Mouse (Mus musculus) kidney, adult 2 months (tissue): ENCODE measurements around the gene Atp4a. TPM values are rescaled to one million over a fixed set of nuclear protein-coding genes. Genes with fewer than 3 reads are reported as not detected.
"Not testable (repeated sequence)": the region's sequence is repeated elsewhere in the genome, so short reads cannot be mapped to it uniquely, and the experiment has no call there.

Experiments
- DNase-seq: peaks from one replicate; pipeline ENCODE4 v3.0.0; 2021
- H3K27ac ChIP-seq: fragments of 200-500 bp; 2 replicates; pipeline ENCODE4 v1.5.1; 2012; ENCODE audit warnings: low read depth, low read length, control low read depth, inconsistent platforms; ENCODE audit not compliant: insufficient read depth
- H3K27me3 ChIP-seq: fragments of 200-500 bp; replicated peaks from 2 replicates; pipeline ENCODE4 v1.6.1; 2012; ENCODE audit warnings: mild to moderate bottlenecking, moderate library complexity, low read length, inconsistent platforms; ENCODE audit not compliant: control insufficient read depth, insufficient read depth
- H3K36me3 ChIP-seq: fragments of 200-500 bp; 2 replicates; pipeline ENCODE4 v1.6.1; 2012; ENCODE audit warnings: mild to moderate bottlenecking, moderate library complexity, low read length, inconsistent platforms; ENCODE audit not compliant: control insufficient read depth, insufficient read depth
- H3K4me1 ChIP-seq: fragments of 200-500 bp; 2 replicates; pipeline ENCODE4 v1.6.1; 2011; ENCODE audit warnings: low read length; ENCODE audit not compliant: control insufficient read depth, insufficient read depth
- H3K4me3 ChIP-seq: fragments of 200-500 bp; 2 replicates; pipeline ENCODE4 v1.5.1; 2011; ENCODE audit warnings: mild to moderate bottlenecking, low read depth, low read length, control low read depth; ENCODE audit not compliant: insufficient read depth
- CTCF ChIP-seq: fragments of 200-500 bp; conservative IDR thresholded peaks from 2 replicates; pipeline ENCODE4 v1.5.1; 2011; ENCODE audit warnings: low read depth, mild to moderate bottlenecking, control low read depth, low read length, moderate library complexity, mixed read lengths; ENCODE audit not compliant: insufficient read depth, insufficient read length
- POLR2A ChIP-seq: fragments of 200-500 bp; IDR thresholded peaks from one replicate; pipeline ENCODE4 v1.6.1; 2011; ENCODE audit warnings: low read depth, low read length, control low read depth
- WGBS: fragments of 180-500 bp; shearing (Covaris S2); methylation state at CpG from one replicate; pipeline ENCODE4 v1.1.7; 2018; 5-methylcytosine and 5-hydroxymethylcytosine counted together
- polyA plus RNA-seq: library from polyadenylated mRNA; depleted of rRNA; stranded (reverse); fragments of >200 nt; gene quantifications from 2 replicates; pipeline ENCODE4 v1.2.3, GENCODE M21; 2012

Atp4a gene
- polyA plus RNA-seq, 1 experiment = 33.1 TPM

DNA sequence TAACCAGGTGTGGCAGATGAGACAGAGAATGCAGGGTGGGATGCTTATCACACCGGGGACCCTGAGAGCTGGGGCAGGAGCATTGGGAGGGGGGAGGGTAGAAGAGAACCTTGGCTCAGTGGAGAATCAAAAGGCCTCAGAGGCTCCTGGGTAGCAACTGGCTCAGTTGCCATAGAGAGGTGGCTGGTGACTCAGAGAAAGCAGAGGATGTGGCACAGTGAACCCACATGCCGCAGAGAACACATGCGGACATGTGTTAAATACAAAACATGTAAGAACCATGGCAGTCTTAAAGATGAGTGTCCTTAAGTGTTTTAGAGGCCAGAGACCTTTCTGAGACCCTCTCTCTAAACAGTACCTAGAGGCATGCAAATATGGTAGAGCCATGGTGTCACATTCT is 24.2 kb downstream of the Atp4a start:
- Histone ChIP-seq H3K4me3 (no peak overlapping the region), H3K4me1 (no peaks in the 10 kb centered on the region), H3K27me3 (no peaks in the 10 kb centered on the region), H3K27ac (no peak overlapping the region), H3K36me3 (no peaks in the 10 kb centered on the region)
- 89% methylated on average over 3 of the region's 3 CpGs for WGBS
- no peak for DNase-seq
- TF ChIP-seq POLR2A = no peak

DNA sequence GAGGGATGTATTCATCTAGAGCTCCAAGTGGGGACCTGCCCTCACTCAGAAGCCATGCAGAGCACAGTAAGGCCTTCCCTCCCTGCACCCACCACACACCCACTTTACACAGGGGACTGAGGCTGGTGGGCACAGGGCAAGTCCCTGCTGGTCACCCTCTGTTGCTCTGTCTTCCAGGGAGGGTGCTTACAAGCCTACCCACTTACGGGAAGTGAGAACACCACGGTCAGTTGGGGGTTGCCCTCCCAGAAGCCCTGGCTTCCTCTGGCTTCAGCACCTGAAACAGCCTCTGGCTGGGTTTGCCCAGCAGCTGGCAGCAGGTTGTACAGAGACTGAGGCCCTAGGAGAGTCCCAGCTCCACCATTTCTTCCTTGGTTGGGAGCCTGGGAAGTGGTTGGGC is 30.6 kb downstream of the Atp4a start:
- not testable (repeated sequence) for DNase-seq, H3K4me1 ChIP-seq, H3K36me3 ChIP-seq, H3K27me3 ChIP-seq, H3K4me3 ChIP-seq, H3K27ac ChIP-seq
- WGBS = 72% methylated on average over 2 of the region's 2 CpGs

DNA sequence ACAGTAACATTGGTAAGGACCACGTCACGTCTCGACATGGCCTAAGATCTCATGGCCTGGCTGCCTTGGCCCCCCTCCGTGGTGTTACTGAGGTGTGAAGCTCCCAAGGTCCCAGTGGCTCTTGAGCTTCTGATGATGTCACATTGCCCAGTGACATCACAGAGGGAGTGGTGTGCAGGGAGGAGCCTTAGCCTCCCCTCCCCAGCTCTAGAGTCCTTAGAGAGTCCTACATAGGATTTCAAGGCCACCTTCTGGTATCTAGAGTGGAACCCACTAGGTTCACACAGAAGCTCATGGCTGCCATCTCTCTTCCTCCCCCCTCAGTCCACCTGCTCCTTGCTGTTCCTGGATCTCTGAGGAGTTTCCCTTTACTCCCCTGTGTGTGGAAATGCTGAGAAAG is 31.6 kb downstream of the Atp4a start, which contains the start of gene Gapdhs:
Gene Gapdhs, minus strand, starts transcription at position 65 of the 400 bp plus-strand sequence.
- not testable (repeated sequence) for DNase-seq, H3K27me3 ChIP-seq, H3K4me3 ChIP-seq, H3K27ac ChIP-seq, H3K4me1 ChIP-seq, H3K36me3 ChIP-seq
- WGBS = 91% methylated on average over 4 of the region's 4 CpGs

DNA sequence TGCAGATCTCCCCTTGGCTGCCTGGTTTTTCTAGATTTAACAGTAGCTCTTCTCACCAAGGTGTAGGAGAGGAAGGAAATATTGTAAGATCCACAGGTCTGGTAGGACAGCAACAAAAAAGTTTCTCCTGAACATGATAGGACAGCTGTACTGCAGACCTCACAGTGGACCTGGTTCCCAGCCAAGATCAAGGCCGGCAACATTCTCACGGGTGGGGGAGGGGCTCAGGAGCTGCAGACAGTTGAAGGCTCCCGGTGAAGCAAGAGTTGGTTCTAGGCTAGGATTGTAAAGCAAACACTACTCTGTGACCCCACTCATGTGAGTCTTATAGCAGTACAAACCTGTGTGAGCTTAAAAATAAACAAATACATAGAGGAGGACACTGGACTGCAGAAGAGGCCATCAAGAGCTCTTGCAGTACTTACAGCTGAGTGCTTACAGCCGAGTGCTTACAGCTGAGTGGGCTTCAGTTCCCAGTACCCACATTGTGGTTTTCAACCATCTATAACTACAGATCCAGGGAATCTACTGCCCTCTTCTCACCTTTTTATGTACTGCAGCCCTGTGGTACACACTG is 32.1 kb downstream of the Atp4a start:
- WGBS = 25% methylated on average over 4 of the region's 4 CpGs
- peak; percentile 25 for DNase-seq
- no peak overlapping the region for H3K4me3 ChIP-seq
- no peaks in the 10 kb centered on the region for H3K36me3 ChIP-seq
- no peak overlapping the region for H3K27ac ChIP-seq
- H3K4me1 ChIP-seq = no peaks in the 10 kb centered on the region
- H3K27me3 ChIP-seq = no peaks in the 10 kb centered on the region
- TF ChIP-seq POLR2A (no peak), CTCF (no peak)

DNA sequence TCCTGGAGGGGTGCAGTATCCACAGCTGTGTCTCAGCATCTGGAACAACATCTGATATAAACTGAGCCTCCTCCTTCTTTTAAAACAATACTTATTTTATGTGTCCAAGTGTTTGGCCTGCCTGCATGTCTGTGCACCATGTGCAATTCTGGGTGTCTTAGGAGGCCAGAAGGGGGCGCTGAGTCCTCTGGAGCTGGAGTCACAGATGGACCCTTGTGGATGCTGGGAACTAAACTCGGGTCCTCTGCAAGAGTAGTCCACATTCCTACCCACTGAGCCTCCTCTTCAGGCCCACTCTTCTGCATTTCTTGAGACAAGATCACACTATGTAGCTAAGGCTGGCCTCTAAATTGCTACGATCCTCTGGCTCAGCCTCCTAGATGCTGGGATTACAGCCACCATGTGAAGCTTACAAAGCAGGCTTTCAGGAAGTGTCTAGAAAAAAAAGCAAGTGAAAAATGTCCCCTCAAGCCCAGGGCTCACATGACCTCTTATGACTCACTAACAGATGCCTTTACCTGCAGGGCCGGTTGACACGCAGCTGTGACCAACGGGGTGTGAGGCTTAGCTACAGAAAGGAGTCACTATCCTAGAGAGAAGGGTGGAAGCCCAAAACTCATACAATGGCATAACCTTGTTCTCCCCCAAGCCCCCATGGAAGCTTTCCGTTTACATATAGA is 35.7 kb downstream of the Atp4a start:
- TF ChIP-seq CTCF (peak; percentile 17; the same call in 1 of the 2 replicates), POLR2A (no peak)

DNA sequence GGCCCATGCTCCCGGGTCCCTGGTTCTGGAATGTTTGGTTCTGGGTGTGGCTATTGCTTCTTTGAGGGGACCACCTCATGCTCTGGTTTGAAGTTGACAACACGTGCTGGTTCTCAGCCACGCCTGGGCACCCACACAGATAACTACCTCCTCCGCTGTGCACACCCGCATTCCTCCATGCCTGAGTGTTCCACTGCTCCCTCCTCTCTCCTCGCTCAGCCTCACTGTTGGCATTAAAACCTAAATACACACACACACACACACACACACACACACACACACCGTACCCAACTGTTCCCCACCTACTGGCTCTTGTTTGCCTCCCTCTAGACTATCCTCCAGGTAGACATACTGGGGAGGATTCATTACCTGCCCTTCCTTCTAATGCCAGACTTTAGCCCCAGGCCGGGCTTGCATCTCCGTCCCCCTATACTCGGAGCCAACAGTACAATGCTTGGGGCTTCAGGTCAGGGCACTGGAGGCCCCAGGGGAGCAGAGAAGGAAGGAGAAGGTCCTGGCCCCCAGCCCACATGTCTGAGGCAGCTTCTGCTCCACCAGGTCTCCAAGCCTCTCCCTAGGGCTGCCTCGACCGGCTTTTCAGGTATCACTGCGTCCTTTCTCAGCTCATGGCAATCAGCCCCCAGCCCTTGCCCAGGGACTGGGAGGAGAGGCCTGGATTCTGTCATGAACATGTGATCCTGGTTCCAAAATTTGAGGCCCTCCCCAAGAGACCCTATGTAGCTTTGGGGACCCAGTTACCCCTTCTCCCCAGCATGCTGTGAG is 38.0 kb downstream of the Atp4a start:
- Histone ChIP-seq H3K27ac (no peak overlapping the region), H3K27me3 (no peaks in the 10 kb centered on the region), H3K4me1 (no peaks in the 10 kb centered on the region), H3K4me3 (no peak overlapping the region), H3K36me3 (no peaks in the 10 kb centered on the region)
- 62% methylated on average over 13 of the region's 13 CpGs for WGBS
- no peak for TF ChIP-seq CTCF
- no peak for TF ChIP-seq POLR2A
- DNase-seq = no peak

More for the DNA sequence above, 35.7 kb downstream of the Atp4a start:
- no peaks in the 10 kb centered on the region for H3K36me3 ChIP-seq
- no peak overlapping the region for H3K27ac ChIP-seq
- H3K4me3 ChIP-seq = no peak overlapping the region
- 67% methylated on average over 7 of the region's 7 CpGs for WGBS
- H3K27me3 ChIP-seq = no peaks in the 10 kb centered on the region
- H3K4me1 ChIP-seq = no peaks in the 10 kb centered on the region
- no peak for DNase-seq

DNA sequence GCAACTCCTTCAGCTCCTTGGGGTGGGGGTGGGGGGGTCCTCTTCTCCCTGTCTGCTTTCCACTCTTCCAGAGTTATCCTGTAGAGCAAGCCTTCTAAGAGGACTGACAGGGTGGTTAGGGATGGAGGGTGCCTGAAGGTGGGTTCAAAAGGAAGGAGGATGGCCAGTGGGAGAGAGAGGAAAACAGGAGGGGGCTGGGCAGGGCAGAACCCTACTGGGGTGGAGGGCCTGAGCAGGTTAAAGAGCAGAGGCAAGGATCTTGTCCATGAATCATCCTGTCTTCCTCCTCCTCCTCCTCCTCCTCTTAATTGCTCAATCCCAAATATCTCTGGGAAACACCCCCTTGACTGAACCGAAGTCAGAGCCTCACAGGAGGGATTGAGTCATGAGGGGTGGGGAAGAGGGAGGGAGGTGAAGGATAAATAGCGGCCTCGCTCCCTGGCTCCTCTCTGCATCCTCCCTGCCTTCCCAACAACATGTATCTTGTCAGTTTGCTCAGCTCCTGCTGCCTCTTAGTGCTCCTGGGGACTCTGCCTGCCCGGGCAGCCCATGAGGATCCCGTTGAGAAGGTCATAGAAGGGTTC is 39.2 kb downstream of the Atp4a start, which contains the start of gene Sbsn:
Gene Sbsn, plus strand, starts transcription at position 386 of the 584 bp plus-strand sequence.
- DNase-seq = no peak
- 34% methylated on average over 5 of the region's 5 CpGs for WGBS
- Histone ChIP-seq H3K27me3 (no peaks in the 10 kb centered on the region), H3K4me1 (no peaks in the 10 kb centered on the region), H3K36me3 (no peaks in the 10 kb centered on the region), H3K4me3 (no peak within 1 kb of the TSS), H3K27ac (no peak within 1 kb of the TSS)
- TF ChIP-seq CTCF (no peak), POLR2A (no peak)
